Mouse (Mus musculus): Measurements from ENCODE around the gene Nfe2. TPM values are rescaled to one million over a fixed set of nuclear protein-coding genes. Genes with fewer than 3 reads are reported as not detected.

The Nfe2 gene
- polyA plus RNA-seq (2017; shearing (Covaris generic)) = not detected

DNA sequence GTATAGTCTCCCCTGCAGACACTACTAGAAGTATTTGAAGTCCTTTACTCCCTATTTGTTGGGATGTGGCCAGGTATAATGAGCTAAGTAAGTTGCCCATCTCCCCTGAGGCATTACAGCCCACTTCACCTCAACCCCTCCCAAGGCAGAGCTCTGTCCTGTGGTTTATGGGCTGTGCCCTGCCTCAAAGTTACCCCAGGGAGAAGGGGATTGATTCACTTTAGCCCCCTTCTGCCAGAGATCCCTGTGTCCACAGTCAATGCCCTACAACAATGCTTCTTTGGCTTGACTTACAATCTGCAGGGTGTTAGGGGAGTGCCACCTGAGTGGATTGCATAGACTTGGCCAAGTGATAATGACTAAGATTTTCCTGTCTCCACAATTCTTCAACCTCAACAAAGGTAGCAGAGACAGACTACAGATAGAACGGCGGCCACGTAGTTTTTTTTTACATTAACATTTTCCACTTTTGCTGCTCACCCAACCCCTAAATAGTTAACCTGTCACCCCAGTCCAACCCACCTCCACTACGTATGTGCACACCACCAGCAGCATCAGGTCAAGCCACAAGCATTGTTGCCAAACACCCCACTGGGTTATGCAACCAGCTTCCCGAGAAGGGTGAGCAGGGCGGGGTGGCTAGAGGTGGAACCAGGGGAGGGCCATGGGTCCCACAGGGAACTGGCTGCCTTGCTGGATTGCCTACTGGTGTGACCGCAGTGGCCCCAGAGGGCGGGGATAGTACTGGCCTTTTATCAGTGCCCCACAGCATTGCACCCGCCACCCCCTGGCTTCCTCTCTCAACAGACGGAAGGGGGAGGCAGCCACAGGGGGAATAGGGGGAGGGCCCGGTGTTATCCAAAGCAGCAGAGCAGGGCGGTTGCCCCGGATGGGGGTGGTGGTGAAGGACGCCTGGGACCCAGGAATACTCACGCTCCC, at the start of gene Nfe2:
Nfe2 (minus strand) TSS at position 614 of the 939 bp plus-strand sequence.

DNA sequence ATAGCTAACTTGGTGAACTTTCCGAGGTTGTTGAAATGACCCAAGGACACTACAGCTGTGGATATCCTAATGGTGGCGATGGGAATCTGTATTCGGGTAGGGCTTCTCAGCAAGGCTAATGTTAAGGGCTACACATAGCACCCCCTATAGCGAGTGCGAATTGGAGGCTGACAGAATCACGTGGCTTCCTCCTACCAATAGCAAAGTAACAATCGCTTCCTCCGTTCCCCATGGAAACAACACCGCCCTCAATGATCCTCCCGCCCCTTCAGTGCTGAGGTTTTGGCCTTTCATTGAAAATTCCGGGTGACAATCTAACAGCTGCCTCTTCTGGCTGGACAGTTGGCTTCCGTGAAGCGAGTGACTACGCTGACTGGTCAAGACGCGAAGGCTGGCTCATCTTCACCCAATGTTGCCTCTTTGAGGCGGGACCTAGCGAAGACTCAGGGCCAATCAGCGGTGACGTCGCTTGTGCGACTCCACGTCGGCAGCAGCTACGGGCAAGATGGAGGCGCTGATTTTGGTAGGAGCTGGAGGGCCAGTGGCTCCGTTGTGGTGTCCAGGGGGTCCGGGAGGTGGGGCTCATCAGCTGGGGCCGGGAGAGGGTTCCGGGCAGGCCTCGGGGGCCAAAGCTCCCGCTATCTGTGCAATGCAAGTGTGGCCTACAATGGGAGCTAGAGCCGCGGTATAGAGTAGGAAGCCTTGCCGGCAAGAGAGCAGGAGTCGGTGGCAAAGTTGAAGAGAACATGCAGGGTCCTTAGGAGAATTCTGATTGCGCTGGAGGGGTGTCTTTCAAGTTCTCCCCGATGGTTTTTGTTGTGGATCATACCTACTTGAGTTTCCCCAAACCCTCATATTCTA, 14.4 kb upstream of the Nfe2 start, which contains the start of gene Copz1:
Copz1 (plus strand) TSS at position 296 of the 861 bp plus-strand sequence.

GRCm38 (mm10) chr15:103240160-103241028, 17.8 kb downstream of the Nfe2 start, which contains the start of gene Hnrnpa1:
Gene Hnrnpa1 (plus strand): TSS chr15:103240432.

GRCm38 (mm10) chr15:103239685-103240159, 18.5 kb downstream of the Nfe2 start, which contains the start of gene Cbx5:
Gene Cbx5 (minus strand): TSS chr15:103239816.

Other genes starting within 250 kb of the Nfe2 start
- not detected for gene Hoxc4, start 239.5 kb downstream of the Nfe2 start, polyA plus RNA-seq (2017; shearing (Covaris generic))
- gene Smug1, start 91.3 kb downstream of the Nfe2 start, polyA plus RNA-seq (2017; shearing (Covaris generic)) = 4.9 TPM
- gene Cbx5, start 18.6 kb downstream of the Nfe2 start, polyA plus RNA-seq (2017; shearing (Covaris generic)) = 7.5 TPM
- gene Hnrnpa1, start 18.0 kb downstream of the Nfe2 start, polyA plus RNA-seq (2017; shearing (Covaris generic)) = 179 TPM
- gene Copz1, start 14.3 kb upstream of the Nfe2 start, polyA plus RNA-seq (2017; shearing (Covaris generic)) = 122 TPM
- not detected for gene Gpr84, start 52.2 kb upstream of the Nfe2 start, polyA plus RNA-seq (2017; shearing (Covaris generic))
- gene Zfp385a, start 81.7 kb upstream of the Nfe2 start, polyA plus RNA-seq (2017; shearing (Covaris generic)) = not detected
- gene Itga5, start 108.4 kb upstream of the Nfe2 start, polyA plus RNA-seq (2017; shearing (Covaris generic)) = 2.6 TPM
- gene Gtsf1, start 172.1 kb upstream of the Nfe2 start, polyA plus RNA-seq (2017; shearing (Covaris generic)) = not detected
- gene Gtsf2, start 190.1 kb upstream of the Nfe2 start, polyA plus RNA-seq (2017; shearing (Covaris generic)) = not detected
- gene Nckap1l, start 195.4 kb upstream of the Nfe2 start, polyA plus RNA-seq (2017; shearing (Covaris generic)) = 128 TPM
- gene Pde1b, start 244.6 kb upstream of the Nfe2 start, polyA plus RNA-seq (2017; shearing (Covaris generic)) = 9.4 TPM

All from naive thymus-derived CD4-positive, alpha-beta T cell, adult 5 months (primary cell).